9 mouse cellular contexts compared by ENCODE assay signal in the genomic region with DNA sequence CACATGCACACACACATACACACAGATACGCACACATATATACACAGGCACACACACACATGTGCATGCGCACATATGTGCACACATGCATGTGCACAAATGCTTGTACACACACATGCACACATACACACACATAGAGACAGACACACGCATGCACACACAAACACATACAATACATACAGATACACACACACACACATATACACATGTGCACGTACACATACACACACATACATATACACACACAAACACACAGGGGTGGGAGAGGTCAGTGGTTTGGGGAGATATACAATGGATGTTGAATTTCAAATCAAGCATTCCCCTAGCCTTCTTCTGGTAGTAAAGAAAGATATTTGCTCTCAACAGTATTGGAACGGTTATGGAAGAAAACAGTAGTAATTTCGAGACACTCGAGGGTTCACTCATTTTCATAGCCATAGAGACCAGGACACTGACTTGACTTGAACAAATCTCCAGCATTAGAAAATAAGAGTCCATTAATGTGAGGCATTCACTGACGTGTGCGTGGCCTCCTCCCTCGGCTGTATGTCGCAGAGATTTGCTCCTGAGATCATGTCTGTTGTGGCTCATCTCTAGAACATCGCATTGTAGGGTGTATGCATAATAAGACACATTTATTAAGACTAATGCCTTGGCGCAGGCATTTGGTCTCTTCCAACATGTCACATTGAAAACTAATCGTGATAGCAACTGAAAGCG.
DNase-seq lines count a peak whose midpoint lies in the region; ATAC-seq and TF ChIP-seq lines count a peak whose summit lies in the region.
"Had no signal": no experiment of that assay in that cellular context is flagged by ENCODE, and none has a peak within 500 bp of the region (broad histone marks: within the 10 kb centered on the region; RNA-seq: fewer than 3 reads in every experiment).

No protein-coding gene starts in this region.

- ATAC-seq in forebrain, embryonic 14.5 days = peak; percentile 44
- no peak for ATAC-seq in limb, embryonic 15.5 days (ENCODE audit: insufficient number of reproducible peaks, low FRiP score, low TSS enrichment, low read depth)
- ATAC-seq: activated CD4-positive, CD25-positive, alpha-beta regulatory T cell, adult 4 months had no signal

- no peaks in the 10 kb centered on the region for H3K36me3 ChIP-seq in forebrain, embryonic 14.5 days (ENCODE audit: control insufficient read depth, insufficient read depth, low read length)
- no peaks in the 10 kb centered on the region for H3K36me3 ChIP-seq in forebrain, embryonic 10.5 days (replicated peaks)
- H3K36me3 ChIP-seq in limb, embryonic 15.5 days = peaks cover 7% of the 10 kb centered on the region; the same call in 1 of the 2 replicates

- TF ChIP-seq CTCF in cortical plate, adult 2 months (IDR thresholded peaks at IDR 0.05; ENCODE audit: extremely low read depth, insufficient read depth, low read length) = no peak

- DNase-seq in forebrain, embryonic 14.5 days (ENCODE audit: low spot score) = no peak
- no peak for DNase-seq in forebrain, embryonic 10.5 days (ENCODE audit: extremely low spot score, low spot score)
- peak; percentile 3 for DNase-seq in layer of hippocampus, adult 9-11 months
- DNase-seq in layer of hippocampus, adult 18-20 months (ENCODE audit: low spot score in 2 of 2) = no peak
- DNase-seq in urinary bladder, postnatal 25 days (ENCODE audit: low spot score) = no peak
- DNase-seq in adrenal gland, postnatal 25 days = no peak

- H3K9ac ChIP-seq in forebrain, embryonic 14.5 days (ENCODE audit: low read length) = no peak overlapping the region
- no peak overlapping the region for H3K9ac ChIP-seq in limb, embryonic 15.5 days

- no peak overlapping the region for H3K27ac ChIP-seq in forebrain, embryonic 14.5 days (ENCODE audit: low read depth, low read length)
- no peak overlapping the region for H3K27ac ChIP-seq in forebrain, embryonic 10.5 days
- peak overlapping the region; percentile 66; the same call in 1 of the 2 replicates for H3K27ac ChIP-seq in cortical plate, adult 2 months (ENCODE audit: insufficient read depth, low read length)
- peak overlapping the region; percentile 55; the same call in 1 of the 2 replicates for H3K27ac ChIP-seq in limb, embryonic 15.5 days

- no peak overlapping the region for H3K4me3 ChIP-seq in forebrain, embryonic 14.5 days (ENCODE audit: low read depth, low read length)
- H3K4me3 ChIP-seq in forebrain, embryonic 10.5 days = no peak overlapping the region
- peak overlapping the region; percentile 17 for H3K4me3 ChIP-seq in cortical plate, adult 2 months (ENCODE audit: insufficient read depth, low read length)
- no peak overlapping the region for H3K4me3 ChIP-seq in limb, embryonic 15.5 days

- WGBS in forebrain, embryonic 14.5 days = 84% methylated on average over 15 of the region's 15 CpGs
- WGBS in forebrain, embryonic 10.5 days = 86% methylated on average over 15 of the region's 15 CpGs
- 80% methylated on average over 15 of the region's 15 CpGs for WGBS in limb, embryonic 15.5 days

- H3K27me3 ChIP-seq in forebrain, embryonic 14.5 days (replicated peaks; ENCODE audit: control insufficient read depth, insufficient read depth, low read length) = no peaks in the 10 kb centered on the region
- no peaks in the 10 kb centered on the region for H3K27me3 ChIP-seq in forebrain, embryonic 10.5 days (ENCODE audit: poor library complexity, severe bottlenecking)
- no peaks in the 10 kb centered on the region for H3K27me3 ChIP-seq in limb, embryonic 15.5 days

- H3K4me2 ChIP-seq in forebrain, embryonic 14.5 days (ENCODE audit: low read length) = no peak overlapping the region
- H3K4me2 ChIP-seq in limb, embryonic 15.5 days = peak overlapping the region; percentile 8; the same call in 1 of the 2 replicates

- H3K9me3 ChIP-seq in forebrain, embryonic 14.5 days (replicated peaks; ENCODE audit: control insufficient read depth, low read length) = no peaks in the 10 kb centered on the region
- H3K9me3 ChIP-seq in forebrain, embryonic 10.5 days = no peaks in the 10 kb centered on the region
- no peaks in the 10 kb centered on the region for H3K9me3 ChIP-seq in limb, embryonic 15.5 days

- H3K4me1 ChIP-seq in forebrain, embryonic 14.5 days (ENCODE audit: control insufficient read depth, insufficient read depth, low read length) = no peaks in the 10 kb centered on the region
- H3K4me1 ChIP-seq in forebrain, embryonic 10.5 days = no peaks in the 10 kb centered on the region
- H3K4me1 ChIP-seq in cortical plate, adult 2 months (ENCODE audit: control insufficient read depth, insufficient read depth, low read length) = peaks cover 1% of the 10 kb centered on the region; the same call in 1 of the 2 replicates
- H3K4me1 ChIP-seq in limb, embryonic 15.5 days = no peaks in the 10 kb centered on the region

- no peak for TF ChIP-seq POLR2A in cortical plate, adult 2 months (IDR thresholded peaks at IDR 0.05; ENCODE audit: extremely low read depth, insufficient read depth, low read length)

Comparison
In these comparisons a context has a peak if more than half of its experiments do, and no peak if none do; other contexts are left out.
1. H3K27ac ChIP-seq: peak in cortical plate, adult 2 months (single experiment) and limb, embryonic 15.5 days (single experiment); none in forebrain, embryonic 14.5 days (single experiment) and forebrain, embryonic 10.5 days (single experiment).